Mouse (Mus musculus) heart, embryonic 14.5 days (tissue): ENCODE data around the gene Ptprn2. TPM values are rescaled to one million over a fixed set of nuclear protein-coding genes. Genes with fewer than 3 reads are reported as not detected.

Experiments
- ATAC-seq: fragments of 200-750 bp; cut with Nextera tagmentation; 2 replicates; pipeline ENCODE4 v1.8.0; 2017; ENCODE audit warnings: low read depth, moderate TSS enrichment; ENCODE audit not compliant: insufficient number of reproducible peaks, insufficient read depth, low FRiP score
- H3K27ac ChIP-seq, 2 experiments: fragments of 200-500 bp in 1 of 2; fragments of 300-500 bp in 1 of 2; sonication (generic) in 1 of 2; replicated peaks in 1 of 2; 2 replicates each; pipeline ENCODE4 v1.5.1; 2012 to 2014; ENCODE audit warnings: low read depth in 2 of 2, low read length in 2 of 2, control low read depth in 1 of 2, mild to moderate bottlenecking in 1 of 2, mixed read lengths in 1 of 2; ENCODE audit not compliant: control insufficient read depth in 1 of 2, insufficient read depth in 1 of 2
- H3K27me3 ChIP-seq: fragments of 300-500 bp; sonication (generic); 2 replicates; pipeline ENCODE4 v1.6.1; 2014; ENCODE audit warnings: mild to moderate bottlenecking, low read length, control low read depth; ENCODE audit not compliant: control insufficient read depth, insufficient read depth
- H3K36me3 ChIP-seq: fragments of 300-500 bp; sonication (generic); 2 replicates; pipeline ENCODE4 v1.6.1; 2014; ENCODE audit warnings: mild to moderate bottlenecking, control low read depth, low read length, mixed read lengths; ENCODE audit not compliant: control insufficient read depth, insufficient read depth
- H3K4me1 ChIP-seq, 2 experiments: fragments of 200-500 bp in 1 of 2; fragments of 300-500 bp in 1 of 2; sonication (generic) in 1 of 2; 2 replicates each; pipeline ENCODE4 v1.6.1; 2012 to 2014; ENCODE audit warnings: low read length in 2 of 2, control low read depth in 1 of 2, mixed read lengths in 1 of 2; ENCODE audit not compliant: control insufficient read depth in 2 of 2, insufficient read depth in 2 of 2
- H3K4me2 ChIP-seq: fragments of 300-500 bp; sonication (generic); 2 replicates; pipeline ENCODE4 v1.6.1; 2014; ENCODE audit warnings: mild to moderate bottlenecking, low read length
- H3K4me3 ChIP-seq, 2 experiments: fragments of 200-500 bp in 1 of 2; fragments of 300-500 bp in 1 of 2; sonication (generic) in 1 of 2; 2 replicates each; pipeline ENCODE4 v1.5.1; 2012 to 2014; ENCODE audit warnings: low read length in 2 of 2, mild to moderate bottlenecking in 2 of 2, control low read depth in 1 of 2, low read depth in 1 of 2, moderate library complexity in 1 of 2; ENCODE audit not compliant: control insufficient read depth in 1 of 2, insufficient read depth in 1 of 2
- H3K9ac ChIP-seq: fragments of 300-500 bp; sonication (generic); 2 replicates; pipeline ENCODE4 v1.6.1; 2014; ENCODE audit warnings: mild to moderate bottlenecking, low read length
- H3K9me3 ChIP-seq: fragments of 300-500 bp; sonication (generic); 2 replicates; pipeline ENCODE4 v1.6.1; 2016; ENCODE audit warnings: low read length, control low read depth; ENCODE audit not compliant: control insufficient read depth
- WGBS: fragments of 180-500 bp; shearing (Covaris S2); extraction: QIAGEN DNeasy Blood & Tissue Kit; methylation state at CpG from one replicate; pipeline ENCODE4 v1.1.7; 2014; 5-methylcytosine and 5-hydroxymethylcytosine counted together
- polyA plus RNA-seq: library from polyadenylated mRNA; unstranded; fragments of >200 nt; fragmentation: Nextera tagmentation; extraction: Ambion mirVana; gene quantifications from 2 replicates; pipeline ENCODE4 v1.2.1, GENCODE M21; 2014

Gene Ptprn2
- polyA plus RNA-seq, 1 experiment from 2014 or later = 0.20 TPM

- WGBS = 70% methylated on average over 4 of the region's 4 CpGs
Measured at GRCm38 (mm10) chr12:117214272-117214671, 728.8 kb downstream of the Ptprn2 start.

GRCm38 (mm10) chr12:117214919-117215318, 729.4 kb downstream of the Ptprn2 start:
- Histone ChIP-seq H3K27ac (no peak overlapping the region), H3K4me3 (no peak overlapping the region), H3K36me3 (no peaks in the 10 kb centered on the region), H3K9ac (no peak overlapping the region), H3K9me3 (no peaks in the 10 kb centered on the region), H3K4me1 (no peaks in the 10 kb centered on the region), H3K27me3 (no peaks in the 10 kb centered on the region), H3K4me2 (no peak overlapping the region)
- ATAC-seq = no peak
- 74% methylated on average over 5 of the region's 5 CpGs for WGBS

More at GRCm38 (mm10) chr12:117214272-117214671, 728.8 kb downstream of the Ptprn2 start:
- H3K4me2 ChIP-seq = no peak overlapping the region
- no peaks in the 10 kb centered on the region for H3K27me3 ChIP-seq
- no peak overlapping the region for H3K9ac ChIP-seq
- no peak overlapping the region for H3K27ac ChIP-seq
- no peak overlapping the region for H3K4me3 ChIP-seq
- no peaks in the 10 kb centered on the region for H3K36me3 ChIP-seq
- no peaks in the 10 kb centered on the region for H3K4me1 ChIP-seq
- H3K9me3 ChIP-seq = no peaks in the 10 kb centered on the region
- ATAC-seq = no peak

GRCm38 (mm10) chr12:117221909-117222308, 736.4 kb downstream of the Ptprn2 start:
- no peak overlapping the region for H3K27ac ChIP-seq

DNA sequence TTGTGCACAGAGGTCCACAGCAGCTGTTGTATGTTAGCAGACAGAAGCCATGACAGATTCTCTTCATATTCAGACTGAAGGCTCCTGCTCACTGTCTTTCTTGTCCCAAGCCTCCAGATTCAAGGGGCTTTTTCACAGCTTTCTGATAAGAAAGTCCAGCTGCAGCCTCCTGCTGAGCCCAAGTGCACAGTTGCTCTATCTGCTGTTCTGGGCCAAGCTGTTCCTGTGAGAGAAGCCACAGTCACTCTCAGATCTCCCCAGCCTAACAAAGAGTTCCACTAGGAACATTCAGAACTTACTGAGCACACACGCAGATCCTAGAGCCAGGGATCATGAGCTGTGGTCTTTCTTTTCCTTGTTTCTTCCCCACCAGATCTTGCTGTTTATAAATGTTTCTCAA, 738.5 kb downstream of the Ptprn2 start:
- Histone ChIP-seq H3K27ac (no peak overlapping the region), H3K9ac (no peak overlapping the region), H3K36me3 (no peaks in the 10 kb centered on the region), H3K4me3 (no peak overlapping the region), H3K9me3 (no peaks in the 10 kb centered on the region), H3K27me3 (no peaks in the 10 kb centered on the region; the same call in 1 of the 2 replicates), H3K4me2 (no peak overlapping the region), H3K4me1 (peaks cover 3 to 7% of the 10 kb centered on the region in 2 experiments; a peak in 2 of 4 replicates)
- ATAC-seq = no peak
- WGBS = 20% methylated on average over 1 of the region's 1 CpGs

More at GRCm38 (mm10) chr12:117221909-117222308, 736.4 kb downstream of the Ptprn2 start:
- Histone ChIP-seq H3K36me3 (no peaks in the 10 kb centered on the region), H3K4me2 (no peak overlapping the region), H3K9me3 (no peaks in the 10 kb centered on the region), H3K27me3 (no peaks in the 10 kb centered on the region; the same call in 1 of the 2 replicates), H3K4me1 (peaks cover 0 to 7% of the 10 kb centered on the region in 2 experiments; a peak in 1 of 4 replicates), H3K4me3 (no peak overlapping the region), H3K9ac (no peak overlapping the region)
- ATAC-seq = no peak
- 77% methylated on average over 4 of the region's 4 CpGs for WGBS

DNA sequence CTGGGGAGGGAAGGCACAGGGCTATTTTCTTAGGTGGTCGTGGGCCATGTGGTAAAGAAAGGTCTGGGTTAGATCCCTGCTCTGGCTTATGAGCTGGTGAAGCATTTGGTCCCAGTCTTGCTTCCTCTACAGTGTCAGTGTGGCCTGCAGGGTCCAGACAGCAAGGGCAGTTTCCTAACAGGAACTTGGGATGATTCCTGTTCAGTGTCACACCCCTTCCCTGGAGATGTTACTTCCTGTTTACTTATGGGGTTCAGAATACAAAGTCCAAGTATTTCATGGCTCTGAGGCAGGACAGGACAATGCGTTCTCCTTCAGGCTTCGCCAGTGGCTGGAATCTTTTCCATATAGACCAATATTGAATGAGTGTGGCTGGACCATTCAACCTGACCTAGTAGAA, 741.7 kb downstream of the Ptprn2 start:
- H3K9me3 ChIP-seq = no peaks in the 10 kb centered on the region
- peaks cover 3 to 7% of the 10 kb centered on the region in 2 experiments; a peak in 2 of 4 replicates for H3K4me1 ChIP-seq
- H3K27me3 ChIP-seq = no peaks in the 10 kb centered on the region
- H3K4me2 ChIP-seq = no peak overlapping the region
- no peak for ATAC-seq
- H3K27ac ChIP-seq = no peak overlapping the region
- no peak overlapping the region for H3K9ac ChIP-seq
- 76% methylated on average over 3 of the region's 3 CpGs for WGBS
- no peak overlapping the region for H3K4me3 ChIP-seq
- no peaks in the 10 kb centered on the region for H3K36me3 ChIP-seq

GRCm38 (mm10) chr12:117229442-117229841, 743.9 kb downstream of the Ptprn2 start:
- no peak overlapping the region for H3K27ac ChIP-seq
- no peaks in the 10 kb centered on the region for H3K27me3 ChIP-seq
- 85% methylated on average over 4 of the region's 4 CpGs for WGBS
- no peak overlapping the region for H3K4me3 ChIP-seq
- no peak overlapping the region for H3K9ac ChIP-seq
- no peaks in the 10 kb centered on the region for H3K36me3 ChIP-seq
- no peak for ATAC-seq
- peaks cover 3 to 7% of the 10 kb centered on the region in 2 experiments; a peak in 2 of 4 replicates for H3K4me1 ChIP-seq
- H3K9me3 ChIP-seq = no peaks in the 10 kb centered on the region
- no peak overlapping the region for H3K4me2 ChIP-seq

DNA sequence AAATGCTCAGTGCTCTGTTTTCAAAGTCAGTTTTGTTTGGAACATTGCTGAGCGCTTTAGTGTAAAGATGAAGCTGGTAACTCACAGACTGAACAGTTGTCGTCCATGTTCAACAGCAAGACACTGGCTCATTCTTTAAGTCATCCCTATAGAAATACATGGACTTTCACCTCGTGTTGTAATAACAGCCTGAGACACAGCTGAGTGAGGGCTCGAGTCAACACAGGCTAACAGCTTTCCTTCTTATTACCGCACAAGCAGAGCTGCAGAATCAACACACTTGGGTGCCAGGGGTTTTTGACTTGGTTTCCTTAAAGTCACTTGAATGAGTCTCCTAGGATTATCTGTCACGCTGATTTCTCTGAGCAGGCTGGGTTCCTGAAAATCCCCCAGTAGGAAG, 744.8 kb downstream of the Ptprn2 start:
- WGBS = 82% methylated on average over 6 of the region's 6 CpGs

DNA sequence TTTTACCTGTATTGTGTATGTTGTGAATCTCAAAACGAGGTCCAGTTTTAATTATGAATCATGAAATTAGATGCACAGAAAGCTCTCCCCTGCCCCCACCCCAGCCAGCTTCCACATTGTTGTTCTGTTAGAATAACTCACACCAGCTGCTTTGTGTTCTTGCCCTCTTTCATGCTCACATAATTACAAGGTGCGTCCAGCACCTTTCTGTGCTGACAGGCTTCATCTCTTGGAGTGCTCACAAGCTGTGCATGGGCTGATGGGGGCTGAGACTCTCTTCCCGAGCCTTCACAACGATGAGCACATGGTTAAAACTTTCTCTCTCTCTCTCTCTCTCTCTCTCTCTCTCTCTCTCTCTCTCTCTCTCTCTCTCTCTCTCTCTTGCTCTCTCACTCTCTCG, 746.3 kb downstream of the Ptprn2 start:
- Histone ChIP-seq H3K4me2 (no peak overlapping the region), H3K36me3 (no peaks in the 10 kb centered on the region), H3K27me3 (no peaks in the 10 kb centered on the region), H3K27ac (no peak overlapping the region), H3K9me3 (no peaks in the 10 kb centered on the region), H3K4me1 (peaks cover under 1 to 3% of the 10 kb centered on the region in 2 experiments; a peak in 2 of 4 replicates), H3K4me3 (no peak overlapping the region), H3K9ac (no peak overlapping the region)
- 47% methylated on average over 5 of the region's 5 CpGs for WGBS
- no peak for ATAC-seq

More for the DNA sequence above, 744.8 kb downstream of the Ptprn2 start:
- no peak overlapping the region for H3K4me2 ChIP-seq
- H3K27ac ChIP-seq = no peak overlapping the region
- H3K9me3 ChIP-seq = no peaks in the 10 kb centered on the region
- no peaks in the 10 kb centered on the region for H3K36me3 ChIP-seq
- H3K27me3 ChIP-seq = no peaks in the 10 kb centered on the region
- no peak overlapping the region for H3K9ac ChIP-seq
- H3K4me1 ChIP-seq = peaks cover 3 to 7% of the 10 kb centered on the region in 2 experiments; a peak in 2 of 4 replicates
- ATAC-seq = no peak
- no peak overlapping the region for H3K4me3 ChIP-seq
